Mouse (Mus musculus) erythroblast, embryonic 14.5 days (primary cell): ENCODE results near the gene A2ml1.

Source experiments
- GATA1 ChIP-seq: IDR thresholded peaks from 2 replicates; pipeline ENCODE4 v1.6.1; 2012; ENCODE audit warnings: low read length, inconsistent platforms, mixed read lengths
- TAL1 ChIP-seq: IDR thresholded peaks from 3 replicates; pipeline ENCODE4 v1.6.1; 2012; ENCODE audit warnings: low read length, inconsistent platforms, mixed read lengths

GRCm38 (mm10) chr6:128589426-128589825, 8.0 kb upstream of the A2ml1 start:
- TF ChIP-seq GATA1: no peak
- no peak for TF ChIP-seq TAL1
